Mouse (Mus musculus): Measurements from ENCODE around the gene Rgs13. TPM values are rescaled to one million over a fixed set of nuclear protein-coding genes. Genes with fewer than 3 reads are reported as not detected.

The Rgs13 gene
- polyA plus RNA-seq, 1 experiment from 2014 or later = 0.13 TPM

DNA sequence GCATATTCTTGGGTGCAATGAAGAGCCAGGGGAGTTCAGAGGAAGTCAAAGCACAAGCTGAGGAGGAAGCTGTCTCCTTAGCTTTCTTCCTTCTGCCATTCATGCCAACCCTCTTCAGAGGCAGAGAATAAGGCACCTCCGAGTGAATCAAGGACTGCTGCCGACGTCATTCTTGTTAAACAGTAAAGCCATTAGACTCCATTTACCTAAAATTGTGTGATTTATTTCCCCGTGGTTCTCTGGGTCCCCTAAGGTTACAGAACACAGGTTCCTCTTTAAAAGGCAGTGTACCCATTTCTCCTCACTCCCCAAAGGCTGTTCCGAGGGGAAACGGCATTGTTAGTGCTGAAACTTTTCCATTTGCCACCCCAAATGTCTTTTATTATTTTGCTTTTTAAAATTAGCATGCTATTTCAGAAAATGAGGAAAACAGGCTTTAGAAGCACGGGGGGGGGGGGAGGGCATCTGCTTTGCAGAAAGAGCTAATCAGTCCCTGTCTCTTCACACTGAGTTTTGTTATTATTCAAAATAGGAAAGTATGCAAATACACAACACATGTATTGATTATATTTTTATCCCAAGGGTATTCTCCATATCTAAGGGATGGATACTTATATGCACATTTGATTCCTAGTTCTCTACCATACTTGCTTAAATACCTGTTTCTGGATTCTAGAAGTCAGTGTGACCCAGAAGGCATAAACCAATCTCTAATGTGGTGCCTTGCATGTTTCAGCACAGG is 9.7 kb upstream of the Rgs13 start:
- H3K27ac ChIP-seq (ENCODE audit: low read length) = no peak overlapping the region
- H3K9ac ChIP-seq (ENCODE audit: low read length) = no peak overlapping the region
- no peaks in the 10 kb centered on the region for H3K27me3 ChIP-seq (ENCODE audit: control insufficient read depth, insufficient read depth, low read depth, low read length)
- no peak overlapping the region for H3K4me2 ChIP-seq (ENCODE audit: low read depth, low read length)
- H3K4me3 ChIP-seq (ENCODE audit: low read length) = no peak overlapping the region
- no peaks in the 10 kb centered on the region for H3K36me3 ChIP-seq (ENCODE audit: control insufficient read depth, insufficient read depth, low read length)
- no peak for ATAC-seq (ENCODE audit: low read depth)
- WGBS = 56% methylated on average over 7 of the region's 7 CpGs
- no peaks in the 10 kb centered on the region for H3K4me1 ChIP-seq (replicated peaks; ENCODE audit: control insufficient read depth, insufficient read depth, low read length)
- no peaks in the 10 kb centered on the region for H3K9me3 ChIP-seq (ENCODE audit: control insufficient read depth, low read length)

DNA sequence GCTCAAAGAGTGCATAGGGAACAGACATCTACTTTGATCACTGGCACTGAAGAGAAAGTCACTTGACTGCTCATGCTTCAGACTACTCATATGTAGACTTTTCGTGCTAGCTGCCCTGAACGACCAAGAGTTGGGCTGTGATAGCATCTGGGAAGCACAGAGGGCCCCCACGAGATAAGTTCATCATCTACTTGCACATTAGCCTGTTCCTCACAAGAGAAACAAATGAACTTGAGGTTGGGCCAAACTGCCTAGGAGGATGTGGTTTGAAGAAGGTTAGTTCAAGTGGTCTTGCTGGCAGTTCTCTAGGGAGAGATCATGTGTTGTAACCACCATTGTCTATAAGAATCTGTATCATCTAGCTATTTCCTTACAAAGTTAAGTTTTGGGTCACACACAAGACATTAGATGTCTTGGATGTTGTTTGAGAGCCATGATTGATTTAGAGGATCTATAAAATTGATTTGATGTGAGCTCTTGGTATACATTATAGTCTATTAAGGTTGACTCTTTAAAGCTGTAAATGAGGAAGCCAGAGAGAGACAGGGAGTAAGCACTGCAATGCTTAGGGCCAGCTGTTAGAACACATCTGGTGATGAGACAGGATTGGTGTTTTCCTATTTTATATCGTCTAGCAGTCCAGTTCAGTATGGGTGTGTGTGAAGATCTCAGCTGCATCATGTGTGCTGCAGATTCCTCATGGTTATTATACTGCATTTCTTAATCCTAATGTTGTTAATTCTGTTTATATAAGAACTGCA is 8.0 kb upstream of the Rgs13 start:
- H3K27me3 ChIP-seq (ENCODE audit: control insufficient read depth, insufficient read depth, low read depth, low read length) = no peaks in the 10 kb centered on the region
- no peak overlapping the region for H3K4me3 ChIP-seq (ENCODE audit: low read length)
- ATAC-seq (ENCODE audit: low read depth) = no peak
- H3K36me3 ChIP-seq (ENCODE audit: control insufficient read depth, insufficient read depth, low read length) = no peaks in the 10 kb centered on the region
- H3K9me3 ChIP-seq (ENCODE audit: control insufficient read depth, low read length) = no peaks in the 10 kb centered on the region
- no peak overlapping the region for H3K9ac ChIP-seq (ENCODE audit: low read length)
- 54% methylated on average over 4 of the region's 4 CpGs for WGBS
- no peak overlapping the region for H3K4me2 ChIP-seq (ENCODE audit: low read depth, low read length)
- H3K27ac ChIP-seq (ENCODE audit: low read length) = no peak overlapping the region
- no peaks in the 10 kb centered on the region for H3K4me1 ChIP-seq (replicated peaks; ENCODE audit: control insufficient read depth, insufficient read depth, low read length)

DNA sequence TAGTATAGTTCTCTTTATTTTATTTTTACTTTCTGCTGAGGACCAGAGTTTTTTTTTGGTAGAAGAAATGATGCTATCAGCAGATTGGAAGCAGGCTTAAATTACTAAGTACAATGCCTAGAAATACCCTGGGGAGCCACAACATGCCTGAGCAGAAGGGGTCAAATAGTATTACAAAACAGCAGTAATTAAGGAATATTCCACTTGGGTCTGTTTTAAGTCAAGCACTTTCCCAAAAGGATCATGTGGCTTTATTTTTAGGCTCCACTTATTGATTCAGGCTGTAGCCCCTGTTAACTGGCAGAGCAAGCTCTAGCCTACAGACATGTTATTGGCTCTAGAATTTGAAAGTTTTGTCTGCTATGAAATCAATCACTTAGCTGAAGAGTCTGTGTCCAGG is 6.5 kb upstream of the Rgs13 start:
- H3K9ac ChIP-seq (ENCODE audit: low read length) = no peak overlapping the region
- no peak overlapping the region for H3K4me2 ChIP-seq (ENCODE audit: low read depth, low read length)
- H3K27ac ChIP-seq (ENCODE audit: low read length) = no peak overlapping the region
- H3K4me1 ChIP-seq (replicated peaks; ENCODE audit: control insufficient read depth, insufficient read depth, low read length) = no peaks in the 10 kb centered on the region
- no peaks in the 10 kb centered on the region for H3K27me3 ChIP-seq (ENCODE audit: control insufficient read depth, insufficient read depth, low read depth, low read length)
- no peak overlapping the region for H3K4me3 ChIP-seq (ENCODE audit: low read length)
- H3K9me3 ChIP-seq (ENCODE audit: control insufficient read depth, low read length) = no peaks in the 10 kb centered on the region
- H3K36me3 ChIP-seq (ENCODE audit: control insufficient read depth, insufficient read depth, low read length) = no peaks in the 10 kb centered on the region
- ATAC-seq (ENCODE audit: low read depth) = no peak

DNA sequence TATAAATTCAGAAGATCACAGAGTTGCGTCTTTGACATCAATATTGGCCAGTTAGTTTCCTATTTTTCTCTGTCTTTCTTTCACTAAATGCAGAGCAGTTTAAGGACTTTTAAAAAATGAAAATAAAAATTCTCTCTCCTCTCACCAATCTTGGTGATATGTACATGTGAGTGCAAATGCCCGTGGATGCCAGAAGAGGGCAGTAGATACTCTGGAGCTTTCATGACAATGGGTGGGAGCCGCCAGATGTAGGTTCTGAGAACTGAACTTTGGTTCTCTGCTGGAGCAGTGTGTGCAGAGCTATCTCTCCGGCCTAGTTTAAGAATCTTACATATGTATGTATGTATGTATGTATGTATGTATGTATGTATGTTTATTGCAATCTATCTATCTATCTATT is 2.4 kb upstream of the Rgs13 start:
- no peaks in the 10 kb centered on the region for H3K36me3 ChIP-seq (ENCODE audit: control insufficient read depth, insufficient read depth, low read length)
- H3K4me2 ChIP-seq (ENCODE audit: low read depth, low read length) = no peak overlapping the region
- WGBS = 83% methylated on average over 4 of the region's 4 CpGs
- no peaks in the 10 kb centered on the region for H3K9me3 ChIP-seq (ENCODE audit: control insufficient read depth, low read length)
- no peaks in the 10 kb centered on the region for H3K4me1 ChIP-seq (replicated peaks; ENCODE audit: control insufficient read depth, insufficient read depth, low read length)
- H3K4me3 ChIP-seq (ENCODE audit: low read length) = no peak overlapping the region
- no peaks in the 10 kb centered on the region for H3K27me3 ChIP-seq (ENCODE audit: control insufficient read depth, insufficient read depth, low read depth, low read length)
- no peak overlapping the region for H3K27ac ChIP-seq (ENCODE audit: low read length)
- no peak overlapping the region for H3K9ac ChIP-seq (ENCODE audit: low read length)
- no peak for ATAC-seq (ENCODE audit: low read depth)

DNA sequence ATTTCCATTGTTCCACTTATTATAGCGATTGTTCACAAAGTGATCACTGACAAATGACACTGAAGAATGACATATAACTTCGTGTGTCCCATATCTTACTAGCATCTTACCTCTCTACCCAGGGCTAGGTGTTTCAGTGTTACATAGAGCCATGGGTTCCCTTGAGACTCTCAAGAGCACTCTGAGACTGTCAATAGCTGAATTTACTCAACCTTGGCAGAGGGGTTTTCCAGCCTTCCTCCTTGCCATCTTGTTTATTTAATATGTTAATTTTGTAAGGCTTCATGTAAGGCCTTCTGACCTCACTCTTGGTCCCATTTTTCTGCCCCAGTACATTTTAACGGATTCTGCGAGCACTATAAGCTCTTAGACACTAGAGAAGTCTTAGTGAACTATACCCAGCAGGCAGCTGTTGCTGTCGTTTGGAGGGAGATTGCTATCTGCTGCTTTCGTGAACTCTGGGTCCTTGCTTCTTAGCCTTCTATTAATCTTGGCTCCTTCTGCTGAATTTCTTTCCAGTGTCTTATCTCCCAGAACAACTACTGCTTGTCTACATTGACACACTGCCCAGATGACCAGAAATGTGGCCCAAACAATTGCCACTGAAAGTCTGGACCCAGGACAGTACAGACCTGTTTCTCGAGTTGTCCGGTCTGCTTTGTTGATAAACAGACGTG is 1.2 kb upstream of the Rgs13 start:
- Histone ChIP-seq H3K27ac (ENCODE audit: low read length) (no peak overlapping the region), H3K4me3 (ENCODE audit: low read length) (no peak overlapping the region), H3K36me3 (ENCODE audit: control insufficient read depth, insufficient read depth, low read length) (no peaks in the 10 kb centered on the region), H3K4me2 (ENCODE audit: low read depth, low read length) (no peak overlapping the region), H3K4me1 (replicated peaks; ENCODE audit: control insufficient read depth, insufficient read depth, low read length) (no peaks in the 10 kb centered on the region), H3K9ac (ENCODE audit: low read length) (no peak overlapping the region), H3K9me3 (ENCODE audit: control insufficient read depth, low read length) (no peaks in the 10 kb centered on the region), H3K27me3 (ENCODE audit: control insufficient read depth, insufficient read depth, low read depth, low read length) (no peaks in the 10 kb centered on the region)
- ATAC-seq (ENCODE audit: low read depth) = no peak
- 53% methylated on average over 9 of the region's 9 CpGs for WGBS

DNA sequence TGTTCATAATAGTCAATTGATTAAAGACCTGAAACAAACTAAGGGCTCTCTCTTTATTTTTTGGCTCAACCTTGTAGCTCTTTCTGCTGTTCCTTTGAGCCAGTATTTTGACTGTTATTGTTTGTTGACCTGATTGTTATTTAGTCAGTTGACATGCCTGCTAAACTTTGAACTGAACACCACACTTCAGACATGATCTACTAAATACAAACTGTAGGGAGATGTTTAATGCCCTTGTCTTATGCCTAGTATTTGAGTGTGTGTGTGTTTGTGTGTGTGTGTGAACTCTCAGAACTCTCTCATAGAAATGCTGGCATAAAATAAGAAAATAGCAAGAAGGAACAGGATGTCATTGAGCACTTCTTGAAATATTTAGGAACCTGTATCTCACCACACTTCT is 448 bp upstream of the Rgs13 start:
- H3K4me2 ChIP-seq (ENCODE audit: low read depth, low read length) = no peak overlapping the region
- H3K27ac ChIP-seq (ENCODE audit: low read length) = no peak overlapping the region
- H3K36me3 ChIP-seq (ENCODE audit: control insufficient read depth, insufficient read depth, low read length) = no peaks in the 10 kb centered on the region
- no peak for ATAC-seq (ENCODE audit: low read depth)
- H3K27me3 ChIP-seq (ENCODE audit: control insufficient read depth, insufficient read depth, low read depth, low read length) = no peaks in the 10 kb centered on the region
- H3K9ac ChIP-seq (ENCODE audit: low read length) = no peak overlapping the region
- H3K4me1 ChIP-seq (replicated peaks; ENCODE audit: control insufficient read depth, insufficient read depth, low read length) = no peaks in the 10 kb centered on the region
- H3K4me3 ChIP-seq (ENCODE audit: low read length) = no peak overlapping the region
- H3K9me3 ChIP-seq (ENCODE audit: control insufficient read depth, low read length) = no peaks in the 10 kb centered on the region

DNA sequence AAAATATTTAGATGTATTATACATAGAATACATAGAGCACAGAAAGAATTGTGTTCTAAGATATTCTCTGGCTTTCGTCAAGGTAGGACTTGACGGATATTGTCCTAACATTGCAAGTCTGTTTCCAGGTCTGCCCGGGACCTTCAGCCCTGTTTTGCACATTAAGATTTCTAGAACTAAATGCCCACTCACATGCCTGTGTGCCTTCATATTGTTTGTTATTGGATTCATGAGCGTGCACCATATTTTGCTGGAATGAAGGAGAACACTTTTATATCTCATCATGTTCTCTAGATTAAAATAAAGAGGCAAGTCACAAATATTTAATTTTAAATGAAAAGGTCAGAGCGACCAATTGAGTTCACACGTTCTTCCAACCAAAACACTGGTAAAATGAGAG is 2.4 kb downstream of the Rgs13 start:
- Histone ChIP-seq H3K4me3 (ENCODE audit: low read length) (no peak overlapping the region), H3K27me3 (ENCODE audit: control insufficient read depth, insufficient read depth, low read depth, low read length) (no peaks in the 10 kb centered on the region), H3K9me3 (ENCODE audit: control insufficient read depth, low read length) (no peaks in the 10 kb centered on the region), H3K4me2 (ENCODE audit: low read depth, low read length) (no peak overlapping the region), H3K27ac (ENCODE audit: low read length) (no peak overlapping the region), H3K36me3 (ENCODE audit: control insufficient read depth, insufficient read depth, low read length) (no peaks in the 10 kb centered on the region), H3K4me1 (replicated peaks; ENCODE audit: control insufficient read depth, insufficient read depth, low read length) (no peaks in the 10 kb centered on the region), H3K9ac (ENCODE audit: low read length) (no peak overlapping the region)
- WGBS = 82% methylated on average over 6 of the region's 6 CpGs
- no peak for ATAC-seq (ENCODE audit: low read depth)

DNA sequence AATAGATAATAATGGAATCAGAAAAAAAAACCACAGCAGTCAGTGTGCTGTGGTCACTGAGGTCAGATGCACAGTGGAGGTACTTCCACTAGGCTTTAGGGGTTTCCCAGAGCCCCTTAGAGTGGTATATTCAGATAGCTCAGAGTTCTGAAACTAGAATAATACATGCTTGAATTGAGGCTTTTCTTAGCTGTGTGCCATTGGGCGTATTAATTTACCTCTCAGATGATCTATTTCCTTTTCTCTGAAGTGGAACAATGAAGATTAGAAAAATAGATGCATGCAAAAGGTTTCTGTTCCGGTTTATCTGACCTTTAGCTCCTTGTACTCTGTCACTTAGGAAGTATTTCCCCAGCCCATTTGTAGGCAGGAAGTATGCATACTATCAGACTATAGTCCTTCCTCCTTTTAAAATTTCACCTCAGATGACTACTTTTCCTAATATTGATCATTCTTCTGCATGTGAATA is 3.6 kb downstream of the Rgs13 start:
- Histone ChIP-seq H3K4me1 (replicated peaks; ENCODE audit: control insufficient read depth, insufficient read depth, low read length) (no peaks in the 10 kb centered on the region), H3K9me3 (ENCODE audit: control insufficient read depth, low read length) (no peaks in the 10 kb centered on the region), H3K27ac (ENCODE audit: low read length) (no peak overlapping the region), H3K27me3 (ENCODE audit: control insufficient read depth, insufficient read depth, low read depth, low read length) (no peaks in the 10 kb centered on the region), H3K4me2 (ENCODE audit: low read depth, low read length) (no peak overlapping the region), H3K4me3 (ENCODE audit: low read length) (no peak overlapping the region), H3K36me3 (ENCODE audit: control insufficient read depth, insufficient read depth, low read length) (no peaks in the 10 kb centered on the region), H3K9ac (ENCODE audit: low read length) (no peak overlapping the region)
- 50% methylated on average over 2 of the region's 2 CpGs for WGBS
- ATAC-seq (ENCODE audit: low read depth) = no peak

DNA sequence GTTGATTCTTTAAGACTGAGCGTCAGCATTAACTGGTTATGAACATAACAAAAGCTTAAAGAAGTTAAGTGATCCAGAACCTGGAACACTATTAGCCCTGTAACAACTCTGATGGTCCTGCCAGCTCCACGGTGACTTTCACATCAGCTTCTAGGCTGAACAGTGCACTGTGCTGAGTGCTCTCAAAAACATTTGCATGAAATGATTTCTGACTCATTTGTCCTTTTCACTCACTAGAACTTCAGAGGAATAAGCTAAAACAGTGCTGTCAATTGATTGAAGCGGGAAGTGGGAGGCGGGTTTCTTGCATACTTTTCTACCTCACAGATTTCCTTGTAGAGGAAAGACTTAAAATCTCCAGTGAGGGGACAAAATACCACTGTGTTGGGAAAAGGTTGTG is 8.3 kb downstream of the Rgs13 start:
- H3K9ac ChIP-seq (ENCODE audit: low read length) = no peak overlapping the region
- no peaks in the 10 kb centered on the region for H3K4me1 ChIP-seq (replicated peaks; ENCODE audit: control insufficient read depth, insufficient read depth, low read length)
- 77% methylated on average over 4 of the region's 4 CpGs for WGBS
- no peak for ATAC-seq (ENCODE audit: low read depth)
- no peak overlapping the region for H3K4me2 ChIP-seq (ENCODE audit: low read depth, low read length)
- no peaks in the 10 kb centered on the region for H3K9me3 ChIP-seq (ENCODE audit: control insufficient read depth, low read length)
- H3K4me3 ChIP-seq (ENCODE audit: low read length) = no peak overlapping the region
- no peak overlapping the region for H3K27ac ChIP-seq (ENCODE audit: low read length)
- H3K27me3 ChIP-seq (ENCODE audit: control insufficient read depth, insufficient read depth, low read depth, low read length) = no peaks in the 10 kb centered on the region
- no peaks in the 10 kb centered on the region for H3K36me3 ChIP-seq (ENCODE audit: control insufficient read depth, insufficient read depth, low read length)

All from lung, embryonic 16.5 days (tissue).